Mouse (Mus musculus): Measurements from ENCODE around the gene Bptf.

GRCm38 (mm10) chr11:107045546-107045945, 86.4 kb downstream of the Bptf start:
- TF ChIP-seq CTCF (IDR thresholded peaks at IDR 0.05; ENCODE audit: borderline replicate concordance, insufficient read depth, low read depth, low read length), result no peak
- no peak for TF ChIP-seq POLR2A (IDR thresholded peaks at IDR 0.05; ENCODE audit: borderline replicate concordance, insufficient read depth, low read length)

Data from cerebellum, adult 2 months (tissue).